Mouse (Mus musculus): ENCODE data around the gene Zfp853.

GRCm38 (mm10) chr5:143311886-143312285 is 18.5 kb upstream of the Zfp853 start:
- TF ChIP-seq CTCF (IDR thresholded peaks at IDR 0.05; ENCODE audit: extremely low read depth, insufficient read depth, low read length): peak; percentile 89
- no peak for TF ChIP-seq POLR2A (IDR thresholded peaks at IDR 0.05; ENCODE audit: extremely low read depth, insufficient read depth, low read length)

Measured in cortical plate, adult 2 months (tissue).